Mouse (Mus musculus) brown adipose tissue, adult 24 weeks (tissue): ENCODE data around the gene Itgb7. TPM values are rescaled to one million over a fixed set of nuclear protein-coding genes. Genes with fewer than 3 reads are reported as not detected.
A peak's percentile ranks its signal among the peaks of the same experiment; 100 is the strongest.
"Not testable (repeated sequence)": the region's sequence is repeated elsewhere in the genome, so short reads cannot be mapped to it uniquely, and the experiment has no call there.

ENCODE experiments used
- H3K27ac ChIP-seq: fragments of 200-500 bp; replicated peaks from 2 replicates; pipeline ENCODE4 v1.5.1; 2012; ENCODE audit warnings: low read depth, mild to moderate bottlenecking, low read length
- H3K4me1 ChIP-seq: fragments of 200-500 bp; 2 replicates; pipeline ENCODE4 v1.6.1; 2012; ENCODE audit warnings: low read length, mixed read lengths; ENCODE audit not compliant: control insufficient read depth, insufficient read depth, insufficient read length
- H3K4me3 ChIP-seq: fragments of 200-500 bp; 2 replicates; pipeline ENCODE4 v1.5.1; 2012; ENCODE audit warnings: low read depth, mild to moderate bottlenecking, low read length, moderate library complexity; ENCODE audit not compliant: insufficient read depth
- polyA plus RNA-seq: library from polyadenylated mRNA; stranded (reverse); fragments of >200 nt; gene quantifications from 2 replicates; pipeline ENCODE4 v1.2.4, GENCODE M21; 2012; ENCODE audit not compliant: missing spikeins, insufficient read depth, insufficient read length

Gene Itgb7
- polyA plus RNA-seq, 1 experiment, result 4.6 TPM

- H3K4me1 ChIP-seq, result peaks cover 16% of the 10 kb centered on the region
- H3K27ac ChIP-seq, result peak overlapping the region; percentile 95
- H3K4me3 ChIP-seq, result peak overlapping the region; percentile 95
These were observed 12.8 kb upstream of the Itgb7 start for GRCm38 (mm10) chr15:102244306-102245191.

- Histone ChIP-seq H3K4me3 (peak overlapping the region; percentile 95), H3K4me1 (peaks cover 16% of the 10 kb centered on the region), H3K27ac (peak overlapping the region; percentile 95)
These were observed 11.8 kb upstream of the Itgb7 start for GRCm38 (mm10) chr15:102243229-102244190.

- peak overlapping the region; percentile 95 for H3K27ac ChIP-seq
- H3K4me3 ChIP-seq, result peak overlapping the region; percentile 95
- H3K4me1 ChIP-seq, result peaks cover 16% of the 10 kb centered on the region
These were observed 10.9 kb upstream of the Itgb7 start for GRCm38 (mm10) chr15:102242404-102243228.

GRCm38 (mm10) chr15:102240607-102241006, 8.9 kb upstream of the Itgb7 start:
- H3K27ac ChIP-seq, result peak overlapping the region; percentile 93
- H3K4me3 ChIP-seq, result 0 out of 2 replicates have a peak overlapping the region, but pooled peaks have one; percentile 8
- H3K4me1 ChIP-seq, result peaks cover 20% of the 10 kb centered on the region

DNA sequence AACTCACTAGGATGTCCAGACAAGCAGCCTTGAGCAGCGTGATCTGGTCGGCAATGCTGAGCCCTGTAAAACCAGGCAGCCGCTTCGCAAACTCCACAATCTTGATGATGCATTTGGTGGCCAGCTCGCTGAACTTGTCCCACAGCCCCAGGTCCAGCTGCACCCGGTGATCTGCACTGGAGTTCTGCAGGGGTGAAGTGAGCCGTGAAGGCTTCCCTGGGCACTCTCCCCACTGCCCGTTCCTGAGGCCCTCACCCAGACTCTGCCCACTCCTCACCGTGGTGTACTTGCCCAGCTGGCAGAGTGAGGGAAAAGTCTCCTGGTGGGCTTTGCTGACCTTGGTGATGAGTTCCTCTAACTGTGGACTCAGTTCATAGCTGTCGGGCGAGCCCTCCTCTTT, 8.1 kb upstream of the Itgb7 start:
- Histone ChIP-seq H3K27ac (peak overlapping the region; percentile 18), H3K4me3 (no peak overlapping the region), H3K4me1 (peaks cover 25% of the 10 kb centered on the region)

DNA sequence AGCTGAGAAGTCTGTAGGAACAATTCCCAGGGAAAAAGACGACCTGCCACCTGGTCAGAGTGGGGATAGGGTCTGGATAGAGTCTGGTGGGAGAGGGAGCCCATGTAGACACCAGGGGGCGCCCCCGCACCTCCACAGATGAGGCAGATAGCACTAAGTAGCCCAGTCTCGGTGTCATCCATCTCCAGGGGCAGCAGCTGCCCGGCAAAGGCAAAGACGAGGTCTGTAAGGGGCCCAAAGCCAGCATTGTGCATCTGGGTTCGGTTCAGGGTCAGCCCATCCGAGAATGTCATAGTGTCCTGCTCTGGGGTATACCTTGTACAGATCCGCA, 7.5 kb upstream of the Itgb7 start:
- Histone ChIP-seq H3K27ac (peak overlapping the region; percentile 49), H3K4me3 (0 out of 2 replicates have a peak overlapping the region, but pooled peaks have one; percentile 11), H3K4me1 (peaks cover 30% of the 10 kb centered on the region)

DNA sequence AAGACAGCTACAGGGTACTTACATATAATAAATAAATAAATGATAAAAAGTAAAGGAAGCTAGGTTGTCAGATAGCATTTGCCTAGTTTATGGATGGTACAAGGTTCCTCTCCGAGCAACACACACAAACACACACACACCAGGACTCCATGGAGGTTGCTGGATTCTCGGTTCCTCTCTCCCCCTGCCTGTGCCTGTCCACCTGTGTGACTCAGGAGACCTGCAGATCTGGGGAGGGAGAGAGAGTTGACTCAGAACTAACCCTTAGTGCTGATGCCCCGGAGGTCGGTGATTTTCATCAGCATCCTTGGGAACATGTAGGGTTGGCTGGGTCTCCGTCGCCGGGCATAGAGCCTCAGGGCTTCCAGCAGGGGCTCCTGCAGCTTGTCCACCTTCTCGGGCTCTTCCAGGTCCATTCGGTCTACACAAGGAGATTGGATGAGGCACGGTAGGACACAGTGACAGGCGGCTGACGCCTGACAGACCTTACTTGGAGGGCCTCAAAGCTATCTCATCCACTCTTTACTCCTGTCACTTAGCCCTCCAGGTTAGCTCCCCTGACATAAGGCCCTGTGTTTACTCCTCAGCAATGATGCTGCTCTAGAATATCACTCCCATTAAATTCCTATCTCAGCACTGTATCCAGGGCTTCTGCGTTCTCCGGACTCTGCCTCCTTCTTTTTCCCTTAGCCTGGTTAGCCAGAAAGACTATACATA, 7.0 kb upstream of the Itgb7 start:
- Histone ChIP-seq H3K4me1 (peaks cover 27% of the 10 kb centered on the region), H3K27ac (no peak overlapping the region), H3K4me3 (no peak overlapping the region)

DNA sequence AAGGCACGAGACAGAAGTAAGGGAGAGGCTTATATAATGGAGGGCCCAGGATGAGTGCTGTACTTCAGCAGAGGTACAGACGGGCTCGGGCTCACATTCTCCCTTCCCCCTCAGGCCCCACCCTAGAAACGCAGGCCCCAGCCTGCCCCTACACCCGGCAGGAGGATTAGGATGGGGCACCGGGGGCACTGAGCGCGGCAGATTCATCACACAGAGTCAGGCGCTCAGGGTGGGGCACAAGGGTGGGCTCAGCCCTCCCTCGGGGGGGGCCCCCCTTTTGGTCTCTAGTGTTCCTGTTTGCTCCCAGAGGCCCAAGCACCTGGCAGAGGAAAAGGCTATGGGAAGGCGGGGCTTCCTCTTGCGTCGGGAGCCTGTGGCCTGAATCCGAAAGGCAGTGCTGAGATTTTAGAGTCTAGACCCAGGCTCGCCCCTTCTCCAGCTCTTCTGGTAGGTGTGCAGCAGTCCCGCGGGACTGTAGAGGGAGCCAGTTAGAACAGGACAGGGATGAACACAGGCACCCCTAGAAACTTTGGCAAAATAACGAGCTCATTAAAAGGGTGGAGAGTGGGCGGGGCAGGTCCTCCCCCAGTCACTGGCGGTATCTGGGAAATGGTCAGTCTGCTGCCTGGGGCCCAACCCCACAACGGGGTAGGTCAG, 3.8 kb upstream of the Itgb7 start:
- Histone ChIP-seq H3K4me3 (peak overlapping the region; percentile 29), H3K4me1 (peaks cover 20% of the 10 kb centered on the region), H3K27ac (peak overlapping the region; percentile 50)

DNA sequence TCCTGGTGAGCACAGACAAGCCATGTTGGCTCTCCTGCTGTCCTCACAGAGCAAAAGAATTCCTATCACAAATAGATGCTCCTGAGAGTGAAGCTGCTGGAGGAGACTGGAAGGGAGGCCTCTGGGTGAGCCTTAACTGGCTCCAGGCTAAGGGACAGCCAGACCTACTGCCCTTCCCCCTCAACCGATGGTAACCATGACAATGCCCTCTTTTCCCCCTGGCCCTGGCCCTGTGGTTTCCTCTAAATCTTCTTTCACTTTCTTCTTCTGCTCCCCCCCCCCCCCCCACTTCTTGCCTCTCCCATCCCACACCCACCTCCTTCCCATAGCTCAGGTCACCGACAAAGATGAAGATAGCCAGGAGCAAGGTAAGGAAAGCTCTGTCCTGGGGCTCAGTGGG, 2.2 kb upstream of the Itgb7 start:
- H3K4me3 ChIP-seq, result no peak overlapping the region
- H3K27ac ChIP-seq, result no peak overlapping the region
- peaks cover 20% of the 10 kb centered on the region for H3K4me1 ChIP-seq

DNA sequence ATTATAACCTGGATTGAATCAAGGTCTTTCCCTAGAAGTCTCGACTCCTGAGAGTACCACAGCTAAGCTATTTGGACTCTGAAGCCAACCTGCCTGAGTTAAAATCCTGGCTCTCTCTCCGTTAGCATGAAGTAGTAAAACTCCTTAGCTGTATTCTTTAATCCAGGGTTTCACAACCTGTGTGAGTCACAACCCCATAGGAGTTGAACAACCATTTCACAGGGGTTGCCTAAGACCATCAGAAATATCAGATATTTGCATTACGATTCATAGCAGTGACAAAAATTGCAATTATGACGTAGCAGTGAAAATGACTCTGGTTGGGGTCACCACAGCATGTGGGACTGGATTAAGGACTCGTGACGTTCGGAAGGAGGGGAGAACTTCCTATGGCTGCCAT, 1.0 kb upstream of the Itgb7 start:
- Histone ChIP-seq H3K4me3 (no peak overlapping the region), H3K27ac (no peak overlapping the region), H3K4me1 (peaks cover 20% of the 10 kb centered on the region)

GRCm38 (mm10) chr15:102230408-102231321, 1.1 kb downstream of the Itgb7 start:
- H3K4me3 ChIP-seq, result no peak overlapping the region
- H3K27ac ChIP-seq, result no peak overlapping the region
- H3K4me1 ChIP-seq, result peaks cover 16% of the 10 kb centered on the region

DNA sequence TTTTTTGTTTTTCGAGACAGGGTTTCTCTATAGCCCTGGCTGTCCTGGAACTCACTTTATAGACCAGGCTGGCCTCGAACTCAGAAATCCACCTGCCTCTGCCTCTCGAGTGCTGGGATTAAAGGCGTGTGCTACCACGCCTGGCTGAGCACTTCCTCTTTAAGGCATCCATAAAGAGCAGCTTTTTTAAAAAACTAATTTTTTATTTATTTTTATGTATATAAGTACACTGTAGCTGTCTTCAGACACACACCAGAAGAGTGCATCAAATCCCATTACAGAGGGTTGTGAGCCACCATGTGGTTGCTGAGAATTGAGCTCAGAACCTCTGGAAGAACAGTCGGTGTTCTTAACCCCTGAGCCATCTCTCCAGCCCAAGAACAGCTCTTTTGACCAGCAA, 6.1 kb downstream of the Itgb7 start:
- H3K4me1 ChIP-seq, H3K4me3 ChIP-seq: not testable (repeated sequence)

DNA sequence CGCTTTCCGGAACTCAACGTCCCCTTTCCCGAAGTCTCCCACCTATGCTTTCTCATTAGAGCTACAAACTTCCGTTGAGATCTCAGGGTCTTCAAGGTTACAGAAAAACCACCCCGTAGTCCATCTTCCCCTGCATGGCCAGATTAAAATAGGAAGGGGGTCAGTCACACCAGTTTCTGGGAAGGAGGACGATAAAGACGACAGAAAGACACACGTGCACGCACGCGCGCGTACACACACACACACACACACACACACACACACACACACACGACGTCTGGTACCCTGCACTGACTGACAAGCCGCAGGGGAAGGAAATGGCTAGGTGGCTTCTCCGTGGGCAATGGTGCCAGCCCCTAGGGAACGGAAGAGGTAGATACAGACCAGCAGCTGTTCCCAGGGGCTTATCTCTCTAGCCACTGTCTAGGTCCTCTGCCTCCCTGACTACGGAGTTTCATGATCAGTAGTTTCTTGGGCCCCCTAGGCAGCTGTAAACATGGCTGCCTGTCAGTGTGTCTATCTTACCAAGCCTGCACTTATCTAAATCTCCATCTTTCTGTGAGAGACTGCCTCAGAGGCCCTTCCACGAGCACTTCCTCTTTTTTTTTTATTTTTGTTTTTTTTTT, 6.6 kb downstream of the Itgb7 start:
- Histone ChIP-seq H3K4me3 (peak overlapping the region; percentile 49), H3K27ac (no peak overlapping the region), H3K4me1 (no peaks in the 10 kb centered on the region)

More for the DNA sequence above, 6.1 kb downstream of the Itgb7 start:
- not testable (repeated sequence) for H3K27ac ChIP-seq
